Mouse (Mus musculus) limb, embryonic 15.5 days (tissue): ENCODE results near the gene Doc2b. TPM values are rescaled to one million over a fixed set of nuclear protein-coding genes. Genes with fewer than 3 reads are reported as not detected.

Experiments used
- ATAC-seq: fragments of 200-750 bp; cut with Nextera tagmentation; 2 replicates; pipeline ENCODE4 v1.8.0; 2017; ENCODE audit warnings: low read depth, moderate TSS enrichment; ENCODE audit not compliant: insufficient number of reproducible peaks, low FRiP score, low TSS enrichment
- H3K27ac ChIP-seq: fragments of 300-500 bp; sonication (generic); 2 replicates; pipeline ENCODE4 v1.5.1; 2015; ENCODE audit warnings: moderate library complexity, mild to moderate bottlenecking, inconsistent platforms
- H3K27me3 ChIP-seq: fragments of 300-500 bp; sonication (generic); 2 replicates; pipeline ENCODE4 v1.6.1; 2015; ENCODE audit warnings: inconsistent platforms
- H3K36me3 ChIP-seq: fragments of 300-500 bp; sonication (generic); 2 replicates; pipeline ENCODE4 v1.6.1; 2015; ENCODE audit warnings: inconsistent platforms
- H3K4me1 ChIP-seq: fragments of 300-500 bp; sonication (generic); 2 replicates; pipeline ENCODE4 v1.6.1; 2015; ENCODE audit warnings: inconsistent platforms
- H3K4me2 ChIP-seq: fragments of 300-500 bp; sonication (generic); 2 replicates; pipeline ENCODE4 v1.6.1; 2015; ENCODE audit warnings: mild to moderate bottlenecking, inconsistent platforms
- H3K4me3 ChIP-seq: fragments of 300-500 bp; sonication (generic); 2 replicates; pipeline ENCODE4 v1.5.1; 2015; ENCODE audit warnings: mild to moderate bottlenecking, inconsistent platforms
- H3K9ac ChIP-seq: fragments of 300-500 bp; sonication (generic); 2 replicates; pipeline ENCODE4 v1.6.1; 2015; ENCODE audit warnings: inconsistent platforms
- H3K9me3 ChIP-seq: fragments of 300-500 bp; sonication (generic); 2 replicates; pipeline ENCODE4 v1.6.1; 2016; ENCODE audit warnings: inconsistent platforms
- WGBS: fragments of 180-500 bp; shearing (Covaris S2); methylation state at CpG from one replicate; pipeline ENCODE4 v1.1.7; 2015; 5-methylcytosine and 5-hydroxymethylcytosine counted together
- polyA plus RNA-seq: library from polyadenylated mRNA; unstranded; fragments of >200 nt; fragmentation: Nextera tagmentation; extraction: Ambion mirVana; gene quantifications from 2 replicates; pipeline ENCODE4 v1.2.1, GENCODE M21; 2015

Doc2b gene
- polyA plus RNA-seq, 1 experiment from 2014 or later, result 1.6 TPM

- Histone ChIP-seq H3K4me2 (no peak overlapping the region), H3K4me1 (0 out of 2 replicates have a peak, but pooled peaks cover 2% of the 10 kb centered on the region), H3K36me3 (no peaks in the 10 kb centered on the region), H3K4me3 (no peak overlapping the region), H3K27ac (no peak overlapping the region), H3K9ac (no peak overlapping the region), H3K9me3 (no peaks in the 10 kb centered on the region), H3K27me3 (no peaks in the 10 kb centered on the region)
- no peak for ATAC-seq
- 88% methylated on average over 5 of the region's 5 CpGs for WGBS
Measured at GRCm38 (mm10) chr11:75783799-75784198, 12.1 kb downstream of the Doc2b start.

- Histone ChIP-seq H3K4me3 (no peak overlapping the region), H3K9ac (no peak overlapping the region), H3K36me3 (no peaks in the 10 kb centered on the region), H3K4me2 (no peak overlapping the region), H3K27me3 (no peaks in the 10 kb centered on the region), H3K27ac (no peak overlapping the region), H3K4me1 (0 out of 2 replicates have a peak, but pooled peaks cover 2% of the 10 kb centered on the region), H3K9me3 (no peaks in the 10 kb centered on the region)
- no peak for ATAC-seq
- 19% methylated on average over 6 of the region's 6 CpGs for WGBS
Measured at GRCm38 (mm10) chr11:75781919-75782318, 13.9 kb downstream of the Doc2b start.

GRCm38 (mm10) chr11:75775919-75776318 is 19.9 kb downstream of the Doc2b start:
- Histone ChIP-seq H3K36me3 (no peaks in the 10 kb centered on the region), H3K27ac (no peak overlapping the region), H3K4me1 (no peaks in the 10 kb centered on the region), H3K4me3 (no peak overlapping the region), H3K9me3 (no peaks in the 10 kb centered on the region), H3K4me2 (no peak overlapping the region), H3K9ac (no peak overlapping the region), H3K27me3 (no peaks in the 10 kb centered on the region)
- no peak for ATAC-seq
- WGBS, result 89% methylated on average over 1 of the region's 1 CpGs

- Histone ChIP-seq H3K36me3 (peaks cover 4% of the 10 kb centered on the region), H3K9ac (no peak overlapping the region), H3K4me1 (peaks cover 11% of the 10 kb centered on the region; the same call in 1 of the 2 replicates), H3K9me3 (no peaks in the 10 kb centered on the region), H3K4me2 (no peak overlapping the region), H3K27ac (no peak overlapping the region), H3K27me3 (no peaks in the 10 kb centered on the region), H3K4me3 (no peak overlapping the region)
- ATAC-seq, result no peak
- WGBS, result 65% methylated on average over 5 of the region's 5 CpGs
Measured at GRCm38 (mm10) chr11:75772562-75772961, 23.3 kb downstream of the Doc2b start.

- Histone ChIP-seq H3K4me1 (peaks cover 11% of the 10 kb centered on the region; the same call in 1 of the 2 replicates), H3K4me3 (peak overlapping the region; percentile 24), H3K9ac (no peak overlapping the region), H3K27me3 (no peaks in the 10 kb centered on the region), H3K36me3 (peaks cover 36% of the 10 kb centered on the region), H3K4me2 (peak overlapping the region; percentile 44), H3K27ac (0 out of 2 replicates have a peak overlapping the region, but pooled peaks have one; percentile 1), H3K9me3 (no peaks in the 10 kb centered on the region)
- ATAC-seq, result peak; percentile 76
- 1% methylated on average over 23 of the region's 23 CpGs for WGBS
Measured at GRCm38 (mm10) chr11:75769206-75769605, 26.6 kb downstream of the Doc2b start.

GRCm38 (mm10) chr11:75768091-75768989 is 27.5 kb downstream of the Doc2b start:
- Histone ChIP-seq H3K4me1 (peaks cover 11% of the 10 kb centered on the region; the same call in 1 of the 2 replicates), H3K36me3 (peaks cover 42% of the 10 kb centered on the region), H3K4me2 (peak overlapping the region; percentile 44), H3K9me3 (no peaks in the 10 kb centered on the region), H3K27me3 (no peaks in the 10 kb centered on the region), H3K9ac (no peak overlapping the region), H3K4me3 (no peak overlapping the region), H3K27ac (peak overlapping the region; percentile 1)
- no peak for ATAC-seq
- WGBS, result 55% methylated on average over 6 of the region's 6 CpGs

- WGBS, result 65% methylated on average over 2 of the region's 2 CpGs
- no peak overlapping the region for H3K9ac ChIP-seq
- H3K9me3 ChIP-seq, result no peaks in the 10 kb centered on the region
- H3K27me3 ChIP-seq, result no peaks in the 10 kb centered on the region
- H3K27ac ChIP-seq, result no peak overlapping the region
- ATAC-seq, result no peak
- H3K36me3 ChIP-seq, result peaks cover 52% of the 10 kb centered on the region
- no peak overlapping the region for H3K4me3 ChIP-seq
- peaks cover 11% of the 10 kb centered on the region; the same call in 1 of the 2 replicates for H3K4me1 ChIP-seq
- H3K4me2 ChIP-seq, result no peak overlapping the region
Measured at GRCm38 (mm10) chr11:75767014-75767413, 28.8 kb downstream of the Doc2b start.

GRCm38 (mm10) chr11:75765161-75765560 is 30.7 kb downstream of the Doc2b start:
- 83% methylated on average over 8 of the region's 8 CpGs for WGBS
- no peaks in the 10 kb centered on the region for H3K9me3 ChIP-seq
- no peak for ATAC-seq

GRCm38 (mm10) chr11:75764521-75765023 is 31.3 kb downstream of the Doc2b start:
- Histone ChIP-seq H3K4me3 (no peak overlapping the region), H3K9ac (no peak overlapping the region), H3K9me3 (no peaks in the 10 kb centered on the region), H3K36me3 (peaks cover 68% of the 10 kb centered on the region), H3K4me2 (no peak overlapping the region), H3K27ac (no peak overlapping the region), H3K4me1 (peaks cover 10% of the 10 kb centered on the region; the same call in 1 of the 2 replicates), H3K27me3 (no peaks in the 10 kb centered on the region)
- no peak for ATAC-seq
- WGBS, result 84% methylated on average over 4 of the region's 4 CpGs

More at GRCm38 (mm10) chr11:75765161-75765560, 30.7 kb downstream of the Doc2b start:
- peaks cover 62% of the 10 kb centered on the region for H3K36me3 ChIP-seq
- H3K4me1 ChIP-seq, result peaks cover 11% of the 10 kb centered on the region; the same call in 1 of the 2 replicates
- no peak overlapping the region for H3K4me3 ChIP-seq
- no peak overlapping the region for H3K9ac ChIP-seq
- no peak overlapping the region for H3K27ac ChIP-seq
- no peak overlapping the region for H3K4me2 ChIP-seq
- no peaks in the 10 kb centered on the region for H3K27me3 ChIP-seq

- Histone ChIP-seq H3K27me3 (no peaks in the 10 kb centered on the region), H3K36me3 (peaks cover 81% of the 10 kb centered on the region)
- 68% methylated on average over 2 of the region's 2 CpGs for WGBS
Measured at GRCm38 (mm10) chr11:75762708-75763107, 33.1 kb downstream of the Doc2b start.

GRCm38 (mm10) chr11:75760785-75761184 is 35.1 kb downstream of the Doc2b start:
- whole genome bisulfite sequencing, result 90% methylated on average over 5 of the region's 5 CpGs

More at GRCm38 (mm10) chr11:75762708-75763107, 33.1 kb downstream of the Doc2b start:
- H3K27ac ChIP-seq, result no peak overlapping the region
- no peak overlapping the region for H3K9ac ChIP-seq
- ATAC-seq, result no peak
- H3K4me3 ChIP-seq, result no peak overlapping the region
- H3K4me2 ChIP-seq, result no peak overlapping the region
- no peaks in the 10 kb centered on the region for H3K9me3 ChIP-seq
- no peaks in the 10 kb centered on the region for H3K4me1 ChIP-seq

GRCm38 (mm10) chr11:75758553-75758952 is 37.3 kb downstream of the Doc2b start:
- H3K4me3 ChIP-seq, result no peak overlapping the region
- H3K4me1 ChIP-seq, result no peaks in the 10 kb centered on the region
- H3K27me3 ChIP-seq, result no peaks in the 10 kb centered on the region
- 85% methylated on average over 1 of the region's 1 CpGs for WGBS
- no peak overlapping the region for H3K9ac ChIP-seq
- peaks cover 71% of the 10 kb centered on the region for H3K36me3 ChIP-seq
- no peak overlapping the region for H3K27ac ChIP-seq
- no peak for ATAC-seq
- no peaks in the 10 kb centered on the region for H3K9me3 ChIP-seq
- no peak overlapping the region for H3K4me2 ChIP-seq

More at GRCm38 (mm10) chr11:75760785-75761184, 35.1 kb downstream of the Doc2b start:
- Histone ChIP-seq H3K4me2 (no peak overlapping the region), H3K9ac (no peak overlapping the region), H3K27ac (no peak overlapping the region), H3K4me1 (no peaks in the 10 kb centered on the region), H3K4me3 (no peak overlapping the region), H3K27me3 (no peaks in the 10 kb centered on the region), H3K9me3 (no peaks in the 10 kb centered on the region), H3K36me3 (peaks cover 79% of the 10 kb centered on the region)
- ATAC-seq, result no peak
